Mouse (Mus musculus) urinary bladder, postnatal 10 days (tissue): ENCODE results near the gene Gsta2.
"Not testable (repeated sequence)": the region's sequence is repeated elsewhere in the genome, so short reads cannot be mapped to it uniquely, and the experiment has no call there.

ENCODE experiments used
- DNase-seq: peaks from one replicate; pipeline ENCODE4 v3.0.0; 2022; ENCODE audit warnings: low spot score

Gene Gsta2

GRCm38 (mm10) chr9:78355611-78356010, at the start of gene Gsta2:
Gene Gsta2 (minus strand): TSS chr9:78355788.
- DNase-seq, result no peak

- DNase-seq, result no peak
Observed at GRCm38 (mm10) chr9:78401596-78401995, 46.0 kb upstream of the Gsta2 start.

- no peak for DNase-seq
Observed at GRCm38 (mm10) chr9:78400570-78400969, 45.0 kb upstream of the Gsta2 start.

- no peak for DNase-seq
Observed at GRCm38 (mm10) chr9:78396517-78396916, 40.9 kb upstream of the Gsta2 start.

- no peak for DNase-seq
Observed at GRCm38 (mm10) chr9:78395630-78396351, 40.2 kb upstream of the Gsta2 start, which contains the start of gene Ddx43. Gene Ddx43 (plus strand): TSS chr9:78395777.

GRCm38 (mm10) chr9:78395244-78395629, 39.6 kb upstream of the Gsta2 start:
- no peak for DNase-seq

GRCm38 (mm10) chr9:78394602-78395001, 39.0 kb upstream of the Gsta2 start:
- DNase-seq, result no peak

GRCm38 (mm10) chr9:78393741-78394140, 38.2 kb upstream of the Gsta2 start:
- no peak for DNase-seq

- DNase-seq, result no peak
Observed at GRCm38 (mm10) chr9:78389981-78390380, 34.4 kb upstream of the Gsta2 start.

GRCm38 (mm10) chr9:78386947-78387346, 31.4 kb upstream of the Gsta2 start:
- DNase-seq, result no peak

GRCm38 (mm10) chr9:78385893-78386292, 30.3 kb upstream of the Gsta2 start:
- no peak for DNase-seq

GRCm38 (mm10) chr9:78378113-78378785, 22.7 kb upstream of the Gsta2 start, which contains the start of gene Ooep:
Gene Ooep (minus strand): TSS chr9:78378725.
- DNase-seq, result no peak

- DNase-seq, result no peak
Observed at GRCm38 (mm10) chr9:78377546-78377945, 22.0 kb upstream of the Gsta2 start.

- DNase-seq, result no peak
Observed at GRCm38 (mm10) chr9:78375486-78375885, 19.9 kb upstream of the Gsta2 start.

GRCm38 (mm10) chr9:78374885-78375389, 19.3 kb upstream of the Gsta2 start:
- no peak for DNase-seq

- DNase-seq, result no peak
Observed at GRCm38 (mm10) chr9:78374397-78374796, 18.8 kb upstream of the Gsta2 start.

GRCm38 (mm10) chr9:78372827-78373504, 17.4 kb upstream of the Gsta2 start:
- no peak for DNase-seq

- no peak for DNase-seq
Observed at GRCm38 (mm10) chr9:78371441-78371840, 15.9 kb upstream of the Gsta2 start.

- no peak for DNase-seq
Observed at GRCm38 (mm10) chr9:78369786-78370185, 14.2 kb upstream of the Gsta2 start.

- DNase-seq, result no peak
Observed at GRCm38 (mm10) chr9:78369349-78369748, 13.8 kb upstream of the Gsta2 start.

- DNase-seq, result no peak
Observed at GRCm38 (mm10) chr9:78368671-78369293, 13.2 kb upstream of the Gsta2 start.

- DNase-seq, result not testable (repeated sequence)
Observed at GRCm38 (mm10) chr9:78367959-78368358, 12.4 kb upstream of the Gsta2 start, which contains the start of gene Dppa5a. Gene Dppa5a (minus strand): TSS chr9:78368177.
